Mouse (Mus musculus) lung, postnatal 4 days (tissue): ENCODE measurements around the gene Dnase1l3.

Source experiments
- DNase-seq, 2 experiments: peaks; one replicate each; pipeline ENCODE4 v3.0.0; 2021

Dnase1l3 gene

DNA sequence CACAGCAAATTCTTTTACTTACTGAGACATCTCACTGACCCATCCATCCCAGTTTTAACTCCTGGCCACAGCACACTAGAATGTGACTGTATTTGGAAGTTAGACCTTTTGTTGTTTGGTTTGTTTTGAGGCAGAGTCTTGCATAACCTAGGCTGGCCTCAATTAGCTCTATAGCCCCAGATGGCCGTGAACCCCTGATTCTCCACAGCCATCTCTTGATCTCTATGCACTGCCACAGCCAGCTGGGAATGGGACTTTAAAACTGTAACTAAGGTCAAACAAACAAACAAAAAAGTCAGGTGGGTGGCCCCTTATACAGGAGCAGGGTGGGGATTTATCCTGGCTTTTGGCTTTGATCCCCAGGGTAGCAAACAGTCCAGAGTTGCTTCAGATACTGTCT lies 19.7 kb downstream of the Dnase1l3 start:
- DNase-seq = no peak

DNA sequence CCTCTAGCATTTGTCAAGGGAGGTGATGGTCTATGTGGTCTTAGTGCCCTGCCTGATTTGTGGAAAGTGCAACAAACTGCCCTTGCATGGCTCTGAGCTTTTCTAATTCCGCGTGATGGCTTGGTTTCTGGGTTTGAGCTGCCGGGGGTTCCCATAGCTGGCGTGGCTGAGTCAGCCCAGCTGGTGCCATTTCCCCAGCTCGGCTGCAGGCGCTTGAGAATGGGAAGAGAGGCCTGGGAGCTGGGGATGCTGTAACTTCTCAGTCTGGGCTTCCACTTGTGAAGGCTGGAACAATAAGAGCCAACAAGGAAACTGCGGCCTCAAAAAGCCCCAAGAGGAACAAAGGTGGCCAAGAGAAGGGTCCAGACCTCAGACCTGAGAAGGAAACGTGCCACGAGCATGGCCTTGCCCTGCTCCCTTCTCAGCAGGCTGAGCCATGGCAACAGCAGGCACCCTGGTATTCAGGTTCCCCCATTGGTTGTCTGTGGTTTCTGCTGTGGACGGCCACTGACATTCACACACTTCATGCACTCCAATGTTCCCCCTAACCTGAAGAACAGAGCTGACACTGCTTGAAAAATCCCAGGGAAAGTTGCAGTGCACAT lies 22.4 kb downstream of the Dnase1l3 start:
- DNase-seq = peak; percentile 40 to 80

DNA sequence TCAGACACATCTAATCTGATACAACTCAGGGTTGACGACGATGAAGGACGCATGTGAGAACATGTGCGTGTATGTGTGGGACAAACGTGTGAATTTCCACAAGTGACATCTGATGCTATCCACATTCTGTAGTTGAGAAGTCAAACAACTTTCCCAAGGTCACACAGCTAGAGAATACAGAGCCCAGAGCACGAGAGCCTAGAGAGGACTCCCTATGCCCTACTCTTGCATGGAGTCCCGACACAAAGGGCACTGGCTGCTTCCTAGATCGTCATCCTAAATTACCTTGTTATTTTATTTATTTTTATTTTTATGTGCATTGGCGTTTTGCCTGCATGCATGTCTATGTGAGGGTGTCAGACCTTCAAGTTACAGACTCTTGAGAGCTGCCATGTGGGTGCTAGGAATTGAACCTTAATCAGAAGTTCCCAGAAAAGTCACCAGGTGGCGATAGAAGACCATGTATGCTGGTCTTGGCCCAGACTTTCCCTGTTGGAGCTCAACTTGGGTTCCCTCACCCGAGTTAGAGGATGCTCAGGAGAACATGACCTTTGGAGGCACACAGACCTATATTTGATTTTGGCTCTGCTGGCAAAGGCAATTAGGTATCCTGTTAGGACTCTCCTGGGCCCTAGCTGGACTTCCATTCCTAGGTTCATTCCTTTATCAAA lies 30.0 kb downstream of the Dnase1l3 start:
- DNase-seq = peak in 1 of 2 experiments; percentile 77

DNA sequence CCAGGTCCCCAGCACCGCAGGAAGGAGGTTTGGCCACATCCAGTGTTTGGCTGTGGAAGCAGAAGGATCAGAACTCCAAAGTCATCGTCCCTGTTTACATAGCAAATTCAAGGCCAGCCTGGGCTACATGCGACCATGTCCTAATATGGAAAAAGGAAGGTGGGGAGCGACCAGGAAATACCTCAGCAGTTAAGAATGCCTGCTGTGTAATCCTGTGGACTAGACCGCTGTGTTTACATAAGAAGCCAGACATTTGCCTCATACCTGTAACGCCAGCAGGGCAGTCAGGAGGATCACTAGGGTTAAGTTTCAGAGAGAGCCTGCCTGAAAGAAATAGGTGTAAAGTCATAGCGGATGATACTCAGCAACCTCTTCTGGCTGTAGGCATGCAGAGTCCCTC lies 31.2 kb downstream of the Dnase1l3 start:
- no peak for DNase-seq

DNA sequence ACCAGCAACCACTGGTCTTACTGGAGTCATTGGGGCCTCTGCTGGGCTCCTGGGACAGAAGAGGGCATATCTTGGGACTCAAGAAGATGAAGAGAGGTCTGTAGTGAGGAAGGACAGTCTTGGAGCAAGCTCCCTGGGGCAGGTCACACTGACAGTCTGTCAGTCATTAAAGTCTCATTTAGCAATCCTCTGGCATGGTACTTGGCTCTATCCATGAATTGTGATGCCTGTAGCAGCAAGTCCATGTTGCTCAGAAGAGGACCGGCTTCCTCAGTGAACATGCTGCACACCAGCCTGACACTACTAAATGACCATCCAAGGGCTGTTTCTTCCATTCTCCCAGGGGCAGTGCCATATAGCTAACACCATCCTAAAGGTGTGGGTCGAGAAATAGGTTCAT lies 31.7 kb downstream of the Dnase1l3 start:
- DNase-seq = no peak

DNA sequence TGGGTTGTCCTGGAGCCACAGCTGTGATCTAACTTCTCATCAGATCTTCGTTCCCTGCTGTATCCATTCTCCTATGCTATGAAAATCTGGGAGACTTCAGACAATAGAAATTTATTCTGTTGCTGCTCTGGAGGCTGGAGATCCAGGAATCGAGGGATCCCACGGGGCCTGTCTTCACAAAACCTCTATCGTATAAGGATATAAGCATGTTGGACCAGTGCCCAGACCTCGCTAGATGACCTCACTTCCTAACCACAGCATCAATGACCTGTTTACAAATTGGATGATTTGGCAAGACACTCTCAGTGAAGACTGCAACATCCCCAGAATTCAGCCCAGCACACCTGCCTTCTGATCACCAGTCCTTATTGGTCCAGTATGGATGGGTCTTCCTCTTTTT lies 32.7 kb downstream of the Dnase1l3 start:
- DNase-seq = peak; percentile 30 to 33

DNA sequence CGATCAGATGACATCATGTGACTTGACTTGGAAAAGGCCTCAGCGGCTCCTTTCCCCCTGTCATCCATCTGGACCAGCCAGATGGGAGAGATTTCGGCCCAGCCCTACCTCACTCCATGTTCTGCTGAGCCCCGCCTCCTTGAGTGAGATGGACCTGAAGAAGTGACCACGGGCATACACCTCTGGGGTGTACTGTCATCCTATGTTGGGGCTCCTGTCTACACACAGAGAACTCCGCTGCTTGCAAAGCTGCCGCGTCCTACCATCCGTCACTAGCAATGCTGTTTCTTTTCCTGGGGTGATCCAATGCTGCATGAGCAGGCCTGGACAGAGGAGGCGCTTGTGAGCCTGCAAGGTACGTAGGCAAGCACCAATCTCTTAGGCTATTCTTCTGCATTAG lies 33.8 kb downstream of the Dnase1l3 start:
- DNase-seq = no peak

DNA sequence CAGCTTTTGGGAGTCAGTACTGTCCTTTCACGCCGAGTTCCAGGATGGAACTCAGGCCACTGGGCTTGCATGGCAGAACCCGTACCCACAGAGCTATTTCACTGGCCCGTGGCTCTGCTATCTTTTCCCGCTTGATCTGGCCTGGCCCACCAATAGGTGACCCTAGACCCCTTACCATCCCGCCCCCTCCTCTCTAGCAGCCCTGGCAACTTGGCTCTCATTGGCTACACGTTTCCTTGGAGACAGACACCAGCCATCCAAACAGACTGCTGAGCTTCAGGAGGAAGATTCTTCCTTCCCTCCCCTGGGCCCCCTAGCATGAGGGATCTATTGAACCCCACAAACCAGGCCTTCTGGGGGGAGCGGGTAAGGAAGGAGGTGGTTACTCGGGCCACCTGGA lies 37.3 kb downstream of the Dnase1l3 start, which contains the start of gene Gm45521:
Gene Gm45521 (plus strand): TSS at position 240 of the 400 bp plus-strand sequence.
- DNase-seq = no peak

DNA sequence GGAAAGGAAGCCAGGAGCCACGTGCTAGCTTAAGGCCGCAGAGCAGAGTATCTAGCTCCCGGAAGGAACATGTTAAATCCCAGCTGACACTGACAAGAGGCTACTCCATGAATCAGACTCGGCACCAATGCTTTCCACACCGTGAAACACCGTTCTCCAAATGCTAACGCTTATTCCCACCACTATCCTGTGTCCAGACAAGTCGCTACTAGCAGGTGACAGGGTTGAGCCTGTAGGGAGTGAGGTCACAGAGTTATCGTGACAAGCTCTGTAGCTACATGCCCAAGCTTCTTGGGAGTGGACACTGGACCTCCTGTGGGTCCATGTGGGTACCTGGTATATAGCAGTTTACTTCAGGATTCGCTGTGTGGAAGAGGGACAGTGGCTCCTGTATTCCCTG lies 37.9 kb downstream of the Dnase1l3 start:
- DNase-seq = no peak

DNA sequence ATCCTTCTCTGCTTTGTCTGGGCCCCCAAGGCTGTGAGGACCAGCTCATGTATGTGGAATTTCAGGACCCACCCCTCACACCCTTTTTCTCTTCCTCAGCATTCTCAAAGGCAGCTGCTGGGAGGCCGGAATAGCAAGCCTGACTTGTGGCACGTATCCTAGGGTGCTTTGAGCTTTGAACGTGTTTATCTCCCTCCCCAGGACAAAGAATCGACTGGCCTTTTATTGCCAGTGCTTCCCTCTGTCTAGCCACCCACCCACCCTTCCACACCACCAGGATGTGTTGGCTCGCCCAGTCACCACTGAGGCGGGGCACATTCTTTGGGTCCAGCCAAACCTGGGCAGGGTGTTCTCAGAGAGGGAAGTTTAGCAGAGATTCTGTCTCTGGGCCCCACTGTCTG lies 40.3 kb downstream of the Dnase1l3 start:
- DNase-seq = peak in 1 of 2 experiments; percentile 25

DNA sequence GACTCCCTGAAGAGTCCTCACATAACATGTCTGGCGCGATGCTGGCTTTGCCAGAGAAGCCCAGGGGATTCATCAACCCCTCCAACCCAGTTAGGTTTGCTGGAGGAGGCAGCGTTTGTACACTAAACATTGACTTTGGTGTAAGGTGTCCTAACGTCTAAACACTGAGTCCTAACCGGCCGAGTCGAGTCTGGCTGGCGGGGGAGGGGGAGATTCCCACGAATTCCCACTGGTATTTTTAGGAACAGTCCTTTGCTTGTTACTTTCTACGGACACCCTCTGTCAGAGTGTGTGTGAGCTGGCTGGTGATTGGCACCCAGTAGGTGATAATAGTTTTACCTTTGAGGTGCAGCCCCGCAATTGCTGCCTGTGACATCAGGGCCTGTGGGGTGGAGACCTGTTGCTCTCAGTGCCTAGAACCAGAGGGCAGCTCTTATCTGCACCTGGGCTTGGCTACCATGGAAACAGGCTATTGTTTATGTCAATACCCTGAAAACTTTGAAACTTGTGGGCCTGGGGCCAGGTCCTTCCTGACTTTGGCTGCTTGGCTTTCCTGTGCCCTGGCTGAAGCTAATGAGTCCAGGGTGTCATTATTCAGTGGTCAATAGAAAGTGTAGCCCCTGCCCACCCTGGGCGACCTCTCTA lies 41.6 kb downstream of the Dnase1l3 start:
- DNase-seq = peak; percentile 61 to 67

DNA sequence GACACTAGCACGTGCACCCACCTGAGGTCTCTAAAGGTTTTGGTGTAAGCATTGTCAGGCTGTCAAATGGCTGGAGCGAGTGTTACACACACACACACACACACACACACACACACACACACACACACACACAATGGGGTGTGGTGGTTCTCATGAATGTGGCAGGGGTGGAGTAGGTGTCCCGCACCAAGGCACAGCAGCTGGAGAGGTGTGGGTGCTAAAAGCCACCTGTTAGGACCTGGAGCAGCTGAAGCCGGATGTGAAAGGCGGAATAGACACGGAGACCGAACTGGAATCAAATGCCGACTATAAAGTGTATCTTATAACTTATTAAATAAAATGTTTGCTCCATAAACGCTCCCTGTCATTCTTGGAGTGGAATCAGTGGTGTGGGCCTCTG lies 43.1 kb downstream of the Dnase1l3 start:
- DNase-seq = no peak

DNA sequence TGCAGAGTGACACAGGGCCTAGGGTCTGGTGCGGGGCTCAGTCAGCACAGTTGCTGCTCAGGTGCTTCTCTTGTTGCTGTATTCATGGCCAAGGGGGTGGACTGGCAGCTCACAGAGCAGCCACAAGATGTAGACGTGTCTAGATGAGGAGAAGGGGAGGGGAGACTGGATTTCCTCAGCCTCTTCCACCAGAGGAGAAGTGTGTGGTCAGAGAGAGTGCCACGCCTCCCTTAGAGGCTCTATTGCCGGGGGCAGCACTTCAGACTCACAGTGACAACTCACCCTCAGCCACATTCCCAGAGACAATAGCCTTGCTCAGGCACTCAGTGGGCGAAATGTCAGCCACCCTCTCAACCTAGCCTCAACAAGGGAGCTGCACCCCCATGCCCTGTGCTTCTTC lies 49.1 kb downstream of the Dnase1l3 start:
- DNase-seq = peak in 1 of 2 experiments; percentile 18

DNA sequence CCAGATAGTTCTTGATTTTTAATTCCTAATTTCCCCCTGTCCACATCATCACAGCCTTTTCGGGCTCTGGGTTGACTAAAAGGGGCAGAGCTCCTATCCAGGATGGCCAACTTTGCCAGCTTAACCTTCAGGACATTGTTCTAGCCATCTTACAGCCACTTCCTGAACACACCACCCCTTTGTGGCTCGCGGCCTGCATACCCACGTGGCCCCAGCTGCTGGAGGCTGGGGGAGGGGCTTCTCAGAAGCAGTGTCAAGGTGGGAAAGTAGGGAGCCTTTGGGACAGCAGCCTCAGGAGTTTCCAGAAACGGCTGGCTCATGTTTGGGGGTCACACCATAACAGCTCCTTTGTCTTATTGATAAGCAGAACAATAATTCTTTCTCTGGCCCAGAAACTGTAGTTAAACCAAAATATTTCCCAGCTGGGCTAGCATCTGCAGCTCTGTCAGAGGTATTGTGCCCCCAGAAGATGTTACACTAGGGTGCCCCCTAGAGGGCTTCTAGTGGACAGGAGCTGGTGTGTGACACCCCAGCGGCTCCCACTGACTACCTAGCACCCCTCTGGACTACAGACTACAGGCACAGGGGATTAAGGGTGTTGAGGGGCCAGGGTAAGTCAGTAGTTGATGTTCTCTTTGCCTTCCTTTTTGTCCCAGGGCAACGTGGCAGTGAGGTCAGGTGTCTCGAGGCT lies 49.9 kb downstream of the Dnase1l3 start:
- DNase-seq = peak in 1 of 2 experiments; percentile 29

DNA sequence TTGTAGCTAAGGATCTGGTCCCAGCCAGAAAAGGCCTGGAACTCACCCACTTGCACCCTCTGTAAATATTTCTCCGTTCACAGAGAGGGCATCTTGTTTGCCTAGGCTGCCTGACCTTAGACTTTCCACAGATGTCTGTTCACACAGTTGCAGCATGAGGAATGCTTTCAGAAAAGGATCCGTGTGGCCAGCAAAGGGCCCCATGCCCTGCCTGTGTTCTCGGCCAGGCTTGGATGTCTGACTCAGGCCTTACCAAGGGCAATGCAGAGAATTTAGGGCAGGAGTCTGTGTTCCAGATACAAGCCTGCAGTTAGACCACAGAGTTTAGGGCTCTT lies 50.6 kb downstream of the Dnase1l3 start:
- DNase-seq = no peak

DNA sequence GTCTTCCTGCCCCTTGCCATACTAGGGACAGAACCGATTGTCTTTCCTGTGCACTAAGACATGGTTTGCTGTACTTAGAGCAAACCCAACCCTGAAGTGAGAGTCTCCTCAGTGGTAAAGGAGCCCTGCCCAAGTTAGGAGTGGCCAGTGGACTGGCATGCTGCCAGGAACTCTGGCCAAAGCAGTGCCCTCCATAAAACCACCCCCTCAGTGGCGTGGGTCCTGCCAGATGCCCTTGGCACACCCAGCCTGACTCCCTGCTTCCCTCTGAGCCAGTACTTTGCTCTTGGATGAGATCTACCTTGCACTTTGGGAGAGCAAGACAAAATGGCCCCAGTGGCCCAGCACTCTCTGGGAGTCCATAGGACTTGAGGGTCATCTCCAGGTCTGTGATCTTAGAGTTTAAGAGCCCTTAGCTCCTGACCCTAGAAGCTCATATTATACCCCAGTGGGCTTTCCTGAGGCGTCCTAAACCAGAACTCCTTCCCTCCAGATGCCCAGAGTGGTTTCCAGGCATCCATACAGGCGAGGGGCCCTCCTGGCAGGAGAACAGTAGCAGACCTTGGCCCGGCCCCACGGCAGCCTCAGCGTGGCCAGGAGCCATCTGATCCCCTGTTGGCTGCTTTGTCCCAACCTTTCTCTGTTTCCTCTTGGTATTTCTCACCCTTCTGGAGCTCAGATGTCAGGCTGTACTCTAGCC lies 51.1 kb downstream of the Dnase1l3 start:
- DNase-seq = peak; percentile 52 to 78

DNA sequence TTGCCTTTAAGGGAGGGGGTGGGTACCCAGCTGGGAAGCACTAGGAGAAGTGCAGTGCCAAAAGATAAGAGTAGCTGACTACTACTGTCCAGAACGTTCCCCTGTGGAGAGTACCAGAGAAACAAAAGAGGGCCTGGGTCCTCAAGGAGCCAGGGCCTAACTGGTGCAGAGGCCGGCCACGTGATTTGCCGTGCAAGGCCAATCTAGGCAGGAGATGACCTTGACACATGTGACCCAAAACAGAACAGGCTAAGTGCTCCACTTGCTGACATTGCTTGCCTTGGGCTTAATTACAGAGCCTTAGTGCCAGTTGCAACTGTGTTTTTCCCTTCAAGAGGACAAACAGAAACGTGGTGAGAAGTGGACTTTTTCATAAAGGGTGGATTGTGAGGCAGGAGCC lies 53.0 kb downstream of the Dnase1l3 start:
- no peak for DNase-seq

DNA sequence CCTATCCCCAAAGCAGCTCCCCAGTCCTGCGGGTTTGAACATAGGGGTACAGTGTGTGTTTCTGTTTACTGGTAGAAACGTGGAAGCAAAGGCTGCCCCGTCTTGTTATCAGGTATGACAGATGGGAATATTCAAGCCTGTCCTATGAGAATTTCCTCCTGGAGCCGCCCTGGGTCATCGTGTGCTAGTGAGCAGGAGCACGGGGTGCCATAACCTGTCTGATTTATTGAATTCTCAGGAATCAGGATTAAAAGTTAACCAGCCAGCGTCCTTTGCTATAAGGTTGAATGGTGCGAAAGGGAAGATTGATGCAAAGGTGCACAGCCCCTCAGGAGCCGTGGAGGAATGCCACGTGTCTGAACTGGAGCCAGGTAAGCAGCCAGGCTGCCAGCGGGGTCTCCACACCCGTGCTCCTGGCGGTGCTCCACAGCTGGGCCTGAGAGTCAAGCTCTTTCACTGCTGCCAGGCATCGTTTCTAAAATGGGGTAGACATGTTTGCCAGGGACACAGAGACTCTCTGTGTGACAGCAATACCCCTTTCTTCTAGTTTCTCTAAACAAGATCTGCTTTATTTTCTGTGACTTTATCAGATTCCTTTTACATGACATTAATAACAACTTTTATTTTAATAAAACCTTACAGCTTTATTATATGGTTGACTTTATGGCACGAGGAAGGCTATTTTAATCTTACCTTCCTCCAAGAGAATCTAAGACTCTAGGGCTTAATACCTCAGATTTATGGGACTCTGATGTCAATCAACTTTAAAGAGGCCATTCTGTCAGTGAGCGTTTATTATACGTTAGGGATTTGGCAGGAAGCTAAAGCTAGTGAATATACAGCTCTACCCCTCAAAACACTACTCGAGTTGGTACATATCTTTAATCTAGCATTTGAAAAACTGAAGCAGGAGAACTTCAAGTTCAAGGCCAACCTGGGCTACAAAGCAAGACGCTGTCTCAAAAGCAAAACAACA lies 55.3 kb downstream of the Dnase1l3 start:
- no peak for DNase-seq

DNA sequence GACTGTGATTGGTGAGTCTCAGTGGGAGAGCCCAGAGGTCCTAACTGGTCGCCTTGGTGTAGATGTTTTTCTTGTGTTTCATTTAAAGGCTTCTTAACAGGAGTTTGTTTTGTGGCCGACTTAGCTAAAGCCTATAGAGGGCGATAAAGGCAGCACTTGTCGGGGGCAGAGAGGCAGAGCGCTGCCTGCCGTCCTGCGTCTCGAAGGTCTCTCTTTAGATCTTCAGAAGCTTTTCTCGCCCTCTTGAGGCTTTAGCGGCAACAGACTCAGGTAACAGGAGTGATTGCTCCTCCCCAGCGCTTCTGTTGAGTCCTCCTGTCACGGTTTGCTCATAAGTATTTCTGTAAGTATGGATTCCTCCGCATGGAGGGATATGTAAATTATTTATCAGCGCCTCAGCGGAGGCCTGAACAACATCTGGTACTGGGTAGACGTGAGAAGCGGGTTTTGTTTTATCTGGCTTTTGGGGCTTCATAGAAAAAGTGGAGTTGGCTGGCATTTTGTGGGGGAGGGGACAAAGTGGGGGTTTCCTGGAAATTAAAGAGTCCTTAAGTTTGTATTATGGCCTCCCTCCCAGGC lies 57.2 kb downstream of the Dnase1l3 start:
- peak; percentile 47 to 63 for DNase-seq

DNA sequence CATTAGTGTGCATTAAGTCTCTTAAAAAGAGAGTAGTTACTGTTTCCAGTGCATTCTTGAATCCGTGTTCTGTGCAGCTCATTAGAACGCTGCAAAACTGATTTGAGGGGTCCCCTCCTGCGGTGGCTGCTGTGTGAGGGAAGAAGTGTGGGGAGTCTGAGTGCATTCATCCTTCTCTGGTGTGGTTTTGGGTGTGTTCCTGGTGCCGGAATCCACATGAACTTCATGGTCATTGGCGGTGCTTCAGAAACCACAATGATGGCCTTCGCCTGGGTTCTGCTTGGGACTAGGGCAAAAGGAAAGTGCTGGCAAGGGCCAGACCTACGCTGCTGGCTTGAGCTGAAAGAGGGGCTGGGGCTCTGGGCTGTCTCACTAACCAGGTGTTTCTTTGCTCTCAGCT lies 60.2 kb downstream of the Dnase1l3 start:
- no peak for DNase-seq

DNA sequence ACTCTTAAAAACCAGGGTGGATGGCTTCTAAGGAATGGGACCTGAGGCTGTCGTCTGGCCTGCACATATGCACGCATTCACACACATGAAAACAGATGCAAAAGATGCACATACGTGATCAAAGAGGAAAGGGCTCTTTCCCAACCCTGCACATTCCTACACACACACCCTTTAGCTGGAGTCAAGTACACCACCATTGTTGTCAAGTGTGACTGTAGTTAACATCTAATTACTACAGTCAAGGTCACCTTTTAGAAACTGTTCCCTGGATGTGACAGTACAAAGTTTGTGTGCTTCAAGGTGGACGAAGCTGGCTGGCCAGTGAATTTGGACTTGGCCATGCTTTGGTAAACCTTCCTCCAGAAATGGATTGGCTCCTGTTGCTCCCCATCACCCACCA lies 62.2 kb downstream of the Dnase1l3 start:
- no peak for DNase-seq

DNA sequence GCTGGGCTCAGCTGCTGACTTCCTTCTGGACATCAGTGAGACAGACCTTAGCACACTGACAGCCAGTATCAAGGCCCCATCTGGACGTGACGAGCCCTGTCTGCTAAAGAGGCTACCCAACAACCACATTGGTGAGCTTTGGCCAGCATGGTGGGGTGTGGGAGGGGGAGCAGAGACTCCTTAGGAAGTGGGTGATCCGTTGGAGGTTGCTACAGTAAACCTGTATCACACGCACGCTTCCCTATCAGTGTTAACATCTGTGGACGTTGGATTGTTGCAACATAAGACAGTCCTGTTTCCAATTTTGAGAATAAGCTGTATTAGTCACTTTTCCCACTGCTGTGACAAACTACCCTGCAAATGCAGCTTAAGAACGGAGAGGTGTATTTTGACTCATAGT lies 65.3 kb downstream of the Dnase1l3 start:
- no peak for DNase-seq
